Mouse (Mus musculus) heart, adult 2 months (tissue): ENCODE measurements at regions not wholly inside any gene's neighbourhood (a gene's known extent, or its start where the extent isn't known, plus 50 kb on each side); places are given as distances from the start of the nearest gene placed in this dataset.

ENCODE experiments used
- DNase-seq, 2 experiments: peaks; one replicate each; pipeline ENCODE4 v3.0.0; 2021
- H3K27ac ChIP-seq: fragments of 200-600 bp; 2 replicates; pipeline ENCODE4 v1.8.1; 2022
- H3K27me3 ChIP-seq: fragments of 200-500 bp; 2 replicates; pipeline ENCODE4 v1.6.1; 2012; ENCODE audit warnings: mild to moderate bottlenecking, low read length, inconsistent platforms, mixed read lengths; ENCODE audit not compliant: control insufficient read depth, insufficient read depth
- H3K36me3 ChIP-seq: fragments of 200-500 bp; 2 replicates; pipeline ENCODE4 v1.6.1; 2012; ENCODE audit warnings: low read length, inconsistent platforms; ENCODE audit not compliant: control insufficient read depth, insufficient read depth
- H3K4me1 ChIP-seq: fragments of 200-500 bp; 2 replicates; pipeline ENCODE4 v1.6.1; 2011; ENCODE audit warnings: low read length; ENCODE audit not compliant: control insufficient read depth, insufficient read depth
- H3K4me3 ChIP-seq: fragments of 200-600 bp; 2 replicates; pipeline ENCODE4 v1.8.1; 2022
- H3K79me2 ChIP-seq: fragments of 200-500 bp; replicated peaks from 2 replicates; pipeline ENCODE4 v1.6.1; 2012; ENCODE audit warnings: mild to moderate bottlenecking, inconsistent platforms, low read length, moderate library complexity, mixed read lengths; ENCODE audit not compliant: control insufficient read depth, insufficient read depth
- H3K9ac ChIP-seq: fragments of 200-500 bp; 2 replicates; pipeline ENCODE4 v1.6.1; 2012; ENCODE audit warnings: low read depth, mild to moderate bottlenecking, control low read depth, inconsistent platforms, low read length, mixed read lengths
- CTCF ChIP-seq: fragments of 200-600 bp; IDR thresholded peaks from 2 replicates; pipeline ENCODE4 v1.8.1; 2022; ENCODE audit warnings: antibody characterized with exemption, mild to moderate bottlenecking, moderate library complexity
- EP300 ChIP-seq: fragments of 200-500 bp; IDR thresholded peaks from 2 replicates; pipeline ENCODE4 v1.6.1; 2011; ENCODE audit warnings: low read depth, low read length, control low read depth; ENCODE audit not compliant: insufficient read depth
- POLR2A ChIP-seq: fragments of 200-500 bp; IDR thresholded peaks from 2 replicates; pipeline ENCODE4 v1.6.1; 2011; ENCODE audit warnings: mild to moderate bottlenecking, low read depth, low read length, control low read depth; ENCODE audit not compliant: insufficient read depth
- WGBS: fragments of 180-500 bp; shearing (Covaris S2); methylation state at CpG from one replicate; pipeline ENCODE4 v1.1.7; 2018; 5-methylcytosine and 5-hydroxymethylcytosine counted together
- intact Hi-C: fragments of 180-260 bp; cut with DNase I; formaldehyde crosslinking; loops from one replicate; pipeline ENCODE4 v1.15.1; 2025

DNA sequence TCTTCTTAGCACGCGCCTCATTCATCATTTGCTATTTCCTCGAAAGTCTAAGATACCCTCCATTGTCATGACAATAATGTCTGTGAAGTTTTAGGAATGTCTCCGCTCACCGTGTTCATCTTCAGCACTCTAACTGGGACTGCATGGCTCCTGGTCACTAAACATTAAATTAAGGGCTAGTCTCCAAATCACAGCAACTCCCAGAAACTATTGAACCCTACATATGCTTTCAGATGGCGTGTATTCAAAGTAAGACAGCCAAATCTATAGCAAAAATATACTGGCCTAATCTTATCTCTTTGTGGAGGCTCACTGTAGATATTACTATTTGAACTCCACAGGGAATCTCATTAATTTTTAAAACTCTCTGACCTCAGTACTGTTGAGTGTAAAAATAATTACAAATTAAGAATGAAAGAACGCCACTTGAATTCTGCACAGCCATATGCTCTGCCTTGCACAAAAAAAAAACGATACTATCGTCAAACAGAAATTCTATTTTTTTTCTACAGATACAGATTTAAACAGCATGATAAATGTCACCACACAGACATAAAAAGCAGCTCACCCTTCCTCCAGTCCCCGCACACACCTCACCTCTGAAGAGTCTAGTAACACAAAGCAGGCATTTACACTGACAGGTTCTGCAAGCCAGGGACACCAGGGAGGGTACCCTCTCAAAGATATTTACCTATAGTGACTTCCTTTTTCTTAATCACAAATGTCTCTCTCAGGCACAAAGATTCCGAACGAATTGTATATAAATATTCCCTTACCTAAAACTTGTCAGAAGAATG is 558.2 kb downstream of the Nedd1 start:
- no peaks in the 10 kb centered on the region for H3K79me2 ChIP-seq
- H3K27ac ChIP-seq = no peak overlapping the region
- peaks cover 7% of the 10 kb centered on the region for H3K27me3 ChIP-seq
- intact Hi-C loops = no loop called here
- no peak for DNase-seq
- no peaks in the 10 kb centered on the region for H3K36me3 ChIP-seq
- no peak overlapping the region for H3K4me3 ChIP-seq
- 74% methylated on average over 12 of the region's 12 CpGs for WGBS
- H3K9ac ChIP-seq = no peak overlapping the region
- TF ChIP-seq EP300 = no peak
- peaks cover 3% of the 10 kb centered on the region for H3K4me1 ChIP-seq

DNA sequence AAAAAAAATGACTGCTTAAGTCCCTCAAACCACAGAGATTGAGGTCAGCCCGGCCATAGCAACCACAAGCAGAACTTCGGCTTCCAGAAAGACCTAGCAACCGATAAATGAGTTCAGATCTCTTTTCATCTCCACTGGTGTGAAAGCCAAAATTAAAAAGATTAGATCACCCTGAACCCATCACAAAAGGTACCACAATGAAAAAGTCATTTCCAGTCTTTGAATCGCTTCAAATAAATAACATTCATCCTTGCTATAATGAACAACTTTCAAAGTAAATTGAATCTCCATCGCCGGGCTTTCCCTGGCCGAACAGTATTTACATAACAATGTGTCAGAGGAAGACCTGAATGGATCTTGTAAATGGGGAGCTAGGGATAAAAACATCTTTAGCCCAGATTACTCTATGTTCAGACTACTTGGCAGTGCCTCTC is 559.1 kb downstream of the Nedd1 start:
- H3K27ac ChIP-seq = no peak overlapping the region
- peaks cover 7% of the 10 kb centered on the region for H3K27me3 ChIP-seq
- peaks cover 3% of the 10 kb centered on the region for H3K4me1 ChIP-seq
- no peak overlapping the region for H3K9ac ChIP-seq
- no peak for TF ChIP-seq POLR2A
- TF ChIP-seq EP300 = no peak
- no peak for TF ChIP-seq CTCF
- H3K4me3 ChIP-seq = no peak overlapping the region
- no peaks in the 10 kb centered on the region for H3K79me2 ChIP-seq
- no peak for DNase-seq
- H3K36me3 ChIP-seq = no peaks in the 10 kb centered on the region
- intact Hi-C loops = no loop called here
- WGBS = 25% methylated on average over 7 of the region's 7 CpGs

DNA sequence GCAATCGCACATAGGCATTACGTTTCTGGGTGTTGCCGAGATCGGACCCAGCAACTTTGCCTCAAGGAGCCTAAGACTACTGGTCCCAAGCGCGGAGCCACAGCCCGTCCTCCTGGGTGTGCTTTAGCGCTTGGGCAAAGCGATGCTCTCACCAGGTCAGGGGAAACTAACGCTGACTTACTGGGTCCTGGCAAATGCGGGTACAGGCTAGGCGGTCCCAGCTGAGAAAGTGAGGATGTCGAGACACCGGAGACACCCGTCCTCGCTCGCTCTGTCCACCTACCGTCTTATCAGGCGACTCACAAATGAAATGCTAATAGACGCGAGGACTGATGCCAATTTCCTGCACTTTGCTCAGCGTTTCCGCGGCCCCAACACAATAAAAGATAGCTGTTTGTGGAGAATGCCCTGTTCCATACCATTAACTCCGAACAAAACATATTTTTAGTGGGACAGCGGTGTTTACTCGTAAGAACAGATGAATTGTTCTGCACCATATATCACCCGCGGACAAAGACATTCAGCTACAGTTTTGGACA is 559.7 kb downstream of the Nedd1 start:
- Histone ChIP-seq H3K79me2 (no peaks in the 10 kb centered on the region), H3K4me3 (no peak overlapping the region), H3K27ac (no peak overlapping the region), H3K9ac (no peak overlapping the region), H3K27me3 (peaks cover 7% of the 10 kb centered on the region), H3K36me3 (no peaks in the 10 kb centered on the region), H3K4me1 (peaks cover 3% of the 10 kb centered on the region)
- 3% methylated on average over 29 of the region's 29 CpGs for whole genome bisulfite sequencing
- no peak for DNase-seq
- intact Hi-C loops = no loop called here
- TF ChIP-seq POLR2A = no peak
- TF ChIP-seq CTCF = no peak

DNA sequence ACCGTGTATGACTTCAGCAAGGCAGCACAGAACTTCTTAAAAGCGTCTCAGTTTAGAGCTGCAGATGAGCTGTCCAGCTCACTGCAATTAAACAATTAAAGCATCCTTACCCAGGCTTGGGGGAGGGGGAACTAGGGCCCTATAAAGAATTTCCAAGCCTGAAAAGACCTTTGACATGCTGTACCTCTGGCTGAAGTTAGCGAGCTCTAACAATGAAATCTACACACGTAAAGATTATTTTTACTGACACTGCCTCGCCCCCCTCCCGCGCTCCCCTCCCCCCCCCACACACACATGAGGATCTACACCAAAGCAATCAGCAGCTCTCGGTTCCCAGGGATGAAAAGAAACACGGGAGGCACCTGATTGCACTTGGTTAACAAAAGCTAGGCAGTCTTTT is 560.7 kb downstream of the Nedd1 start:
- DNase-seq = no peak
- H3K4me1 ChIP-seq = peaks cover 3% of the 10 kb centered on the region
- no peak overlapping the region for H3K4me3 ChIP-seq
- TF ChIP-seq CTCF = no peak
- TF ChIP-seq POLR2A = no peak
- no peak for TF ChIP-seq EP300
- intact Hi-C loops = no loop called here
- H3K36me3 ChIP-seq = no peaks in the 10 kb centered on the region
- no peak overlapping the region for H3K9ac ChIP-seq
- H3K79me2 ChIP-seq = no peaks in the 10 kb centered on the region
- WGBS = 27% methylated on average over 9 of the region's 9 CpGs
- peaks cover 7% of the 10 kb centered on the region for H3K27me3 ChIP-seq
- no peak overlapping the region for H3K27ac ChIP-seq

DNA sequence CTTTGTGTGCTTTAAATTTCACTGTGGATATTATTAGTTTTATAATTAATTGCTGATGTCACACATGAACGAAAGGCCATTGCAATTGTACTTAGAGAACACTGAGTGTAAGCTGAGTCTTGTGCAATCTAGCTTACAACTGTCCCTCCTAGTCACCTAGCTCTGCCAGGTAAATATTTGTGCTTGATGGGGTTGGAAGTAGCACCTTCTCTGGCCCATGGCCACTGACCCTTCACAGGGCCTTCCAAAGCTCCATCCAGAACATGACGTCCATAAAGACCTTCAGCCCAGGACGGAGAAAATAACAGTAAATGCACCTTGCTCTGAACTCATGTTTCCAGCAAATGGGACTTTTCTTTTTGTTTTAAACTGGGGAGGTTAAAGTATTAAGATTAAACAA is 576.0 kb downstream of the Nedd1 start:
- TF ChIP-seq POLR2A = no peak
- TF ChIP-seq CTCF = no peak
- TF ChIP-seq EP300 = no peak
- no peaks in the 10 kb centered on the region for H3K4me1 ChIP-seq
- no peak for DNase-seq
- intact Hi-C loops = no loop called here
- no peak overlapping the region for H3K9ac ChIP-seq
- H3K4me3 ChIP-seq = no peak overlapping the region
- no peaks in the 10 kb centered on the region for H3K27me3 ChIP-seq
- 62% methylated on average over 3 of the region's 3 CpGs for WGBS
- H3K36me3 ChIP-seq = no peaks in the 10 kb centered on the region
- H3K79me2 ChIP-seq = no peaks in the 10 kb centered on the region
- no peak overlapping the region for H3K27ac ChIP-seq

DNA sequence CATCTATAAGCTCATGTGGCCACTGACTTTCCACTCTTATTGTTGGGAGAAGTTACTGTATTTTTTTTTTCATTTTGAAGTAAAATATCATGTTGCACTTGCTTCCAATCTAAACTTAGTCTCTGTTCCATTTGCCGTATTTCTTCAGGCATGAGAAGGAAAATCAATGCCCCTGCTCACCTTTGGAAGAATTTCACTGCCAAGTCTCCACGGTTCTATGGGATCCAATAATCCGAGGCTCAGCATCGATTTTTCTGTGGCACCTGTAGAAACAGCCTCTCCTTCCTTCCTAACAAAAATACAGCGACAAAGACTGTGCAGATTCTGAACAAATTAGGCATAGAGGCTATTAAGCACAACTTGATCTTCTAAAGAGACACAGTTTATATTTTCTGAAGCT is 586.7 kb downstream of the Nedd1 start:
- H3K9ac ChIP-seq = no peak overlapping the region
- intact Hi-C loops = no loop called here
- TF ChIP-seq CTCF (no peak), EP300 (no peak), POLR2A (no peak)
- no peaks in the 10 kb centered on the region for H3K79me2 ChIP-seq
- no peaks in the 10 kb centered on the region for H3K4me1 ChIP-seq
- no peaks in the 10 kb centered on the region for H3K36me3 ChIP-seq
- no peak overlapping the region for H3K4me3 ChIP-seq
- DNase-seq = no peak
- H3K27ac ChIP-seq = no peak overlapping the region
- 84% methylated on average over 5 of the region's 5 CpGs for WGBS
- H3K27me3 ChIP-seq = no peaks in the 10 kb centered on the region
